ENCODE assay signal across 18 mouse cellular contexts in the genomic region with DNA sequence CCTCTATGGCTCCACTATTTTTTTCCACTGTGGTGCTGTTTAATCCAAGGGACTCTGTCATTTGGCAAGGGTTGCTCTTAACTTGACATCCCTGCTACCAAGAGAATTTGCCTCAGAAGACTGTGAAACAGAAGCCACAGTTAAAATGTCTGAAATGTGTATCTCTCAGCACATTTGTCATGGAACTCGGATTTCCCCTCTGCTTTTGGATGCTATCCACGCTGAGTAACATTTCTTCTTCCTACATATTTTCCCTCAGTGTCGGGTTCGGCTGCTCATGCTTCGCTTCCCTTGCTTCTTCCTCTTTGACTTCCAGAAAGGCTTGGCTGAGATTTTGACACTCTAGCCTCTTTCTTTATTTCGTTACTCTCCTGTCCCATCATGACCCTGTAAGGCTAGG.
"Had no signal": no experiment of that assay in that cellular context is flagged by ENCODE, and none has a peak within 500 bp of the region (broad histone marks: within the 10 kb centered on the region; RNA-seq: fewer than 3 reads in every experiment).

No protein-coding gene starts in this region.

- H3K4me1 ChIP-seq: kidney, embryonic 15.5 days; limb, embryonic 15.5 days; lung, embryonic 15.5 days had no signal

- H3K36me3 ChIP-seq: kidney, embryonic 15.5 days; limb, embryonic 12.5 days; limb, embryonic 15.5 days; lung, embryonic 15.5 days had no signal

- H3K4me3 ChIP-seq: kidney, embryonic 15.5 days; limb, embryonic 12.5 days; limb, embryonic 15.5 days; lung, embryonic 15.5 days had no signal

- H3K27me3 ChIP-seq: kidney, embryonic 15.5 days; limb, embryonic 12.5 days; limb, embryonic 15.5 days; lung, embryonic 15.5 days had no signal

- H3K9me3 ChIP-seq: kidney, embryonic 15.5 days; limb, embryonic 12.5 days; limb, embryonic 15.5 days; lung, embryonic 15.5 days had no signal

- H3K27ac ChIP-seq: kidney, embryonic 15.5 days; limb, embryonic 12.5 days; limb, embryonic 15.5 days; liver, embryonic 14.5 days; lung, embryonic 15.5 days had no signal

- ATAC-seq: liver, postnatal 0 days had no signal

- DNase-seq: kidney, adult 8-10 months; kidney, postnatal 10 days; kidney, postnatal 36 days; left cerebral cortex, postnatal 4 days; liver, postnatal 0 days; lung, postnatal 14 days; lung, postnatal 4 days; midbrain, embryonic 14.5 days; thymus, adult 2 months; thymus, postnatal 14 days; thymus, postnatal 4 days had no signal

- H3K4me2 ChIP-seq: kidney, embryonic 15.5 days; limb, embryonic 12.5 days; limb, embryonic 15.5 days; liver, embryonic 11.5 days; lung, embryonic 15.5 days; midbrain, embryonic 11.5 days had no signal

- H3K9ac ChIP-seq: kidney, embryonic 15.5 days; limb, embryonic 12.5 days; limb, embryonic 15.5 days; liver, embryonic 14.5 days; liver, postnatal 0 days; lung, embryonic 15.5 days had no signal
